Mouse (Mus musculus): Measurements from ENCODE around the gene Sgsm3.
A peak's percentile ranks its signal among the peaks of the same experiment; 100 is the strongest.

GRCm38 (mm10) chr15:80948145-80949135 is 29.1 kb upstream of the Sgsm3 start, which contains the start of gene Adsl:
- TF ChIP-seq CTCF (IDR thresholded peaks at IDR 0.05; ENCODE audit: extremely low read depth, insufficient read length, insufficient replicate concordance, low read depth, low read length) (peak; percentile 100), POLR2A (IDR thresholded peaks at IDR 0.05; ENCODE audit: low read depth, low read length) (no peak; the same call in 1 of the 2 replicates)

Measured in small intestine, adult 2 months (tissue).